Mouse (Mus musculus) retina, adult 2 months (tissue): ENCODE results near the gene Sgca.
A peak's percentile ranks its signal among the peaks of the same experiment; 100 is the strongest.

Source experiments
- DNase-seq: peaks from one replicate; pipeline ENCODE4 v3.0.0-alpha.2; 2012; ENCODE audit warnings: low read depth, low spot score

Gene Sgca

DNA sequence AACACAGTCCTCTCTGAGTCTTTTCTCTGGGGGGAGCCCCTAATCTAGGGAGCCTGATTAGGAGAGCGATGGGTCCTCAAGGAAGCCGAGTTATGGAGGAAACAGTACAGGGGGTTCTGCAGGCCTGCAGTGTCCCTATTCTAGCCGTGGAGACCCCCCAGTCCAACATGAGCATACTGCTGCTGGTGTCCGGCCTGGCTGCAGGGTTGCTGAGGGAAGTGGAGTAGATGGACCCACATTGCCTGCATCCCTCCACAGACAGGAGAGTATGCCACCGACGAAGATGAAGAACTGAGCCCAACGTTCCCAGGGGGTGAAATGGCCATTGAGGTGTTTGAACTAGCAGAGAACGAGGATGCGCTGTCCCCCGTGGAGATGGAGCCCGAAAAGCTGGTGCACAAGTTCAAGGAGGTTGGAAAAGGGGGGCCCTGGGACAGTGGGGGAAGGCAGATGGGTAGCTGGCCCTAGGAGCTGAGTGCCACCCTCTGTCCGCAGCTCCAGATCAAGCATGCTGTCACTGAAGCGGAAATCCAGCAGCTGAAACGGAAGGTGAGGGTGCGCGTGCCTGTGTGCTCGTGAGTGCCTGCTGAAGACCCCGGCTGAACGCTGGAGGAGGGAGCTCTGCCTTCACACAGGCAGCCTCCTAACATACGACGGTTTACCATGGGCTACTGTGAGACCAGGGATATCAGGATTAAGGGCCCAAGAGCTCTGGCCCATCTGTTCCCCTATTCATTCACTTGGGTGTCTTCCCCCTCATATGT lies 25.6 kb upstream of the Sgca start:
- no peak for DNase-seq

DNA sequence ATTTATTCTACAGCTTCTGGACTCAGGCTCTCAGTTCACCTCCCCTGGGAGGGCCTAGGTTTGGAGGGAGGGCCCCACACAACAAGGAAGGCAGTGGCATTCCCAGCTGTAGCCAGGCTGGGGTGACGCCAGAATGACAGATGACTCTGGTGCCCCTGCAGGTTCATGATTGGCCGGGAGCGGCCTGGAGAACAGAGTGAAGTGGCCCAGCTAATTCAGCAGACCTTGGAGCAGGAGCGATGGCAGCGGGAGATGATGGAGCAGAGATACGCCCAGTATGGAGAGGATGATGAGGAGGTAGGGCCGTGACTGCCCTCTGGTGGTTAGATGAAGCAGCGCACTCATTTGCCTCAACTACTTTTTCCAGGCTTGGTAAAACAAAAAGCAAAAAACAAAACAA lies 24.9 kb upstream of the Sgca start:
- no peak for DNase-seq

DNA sequence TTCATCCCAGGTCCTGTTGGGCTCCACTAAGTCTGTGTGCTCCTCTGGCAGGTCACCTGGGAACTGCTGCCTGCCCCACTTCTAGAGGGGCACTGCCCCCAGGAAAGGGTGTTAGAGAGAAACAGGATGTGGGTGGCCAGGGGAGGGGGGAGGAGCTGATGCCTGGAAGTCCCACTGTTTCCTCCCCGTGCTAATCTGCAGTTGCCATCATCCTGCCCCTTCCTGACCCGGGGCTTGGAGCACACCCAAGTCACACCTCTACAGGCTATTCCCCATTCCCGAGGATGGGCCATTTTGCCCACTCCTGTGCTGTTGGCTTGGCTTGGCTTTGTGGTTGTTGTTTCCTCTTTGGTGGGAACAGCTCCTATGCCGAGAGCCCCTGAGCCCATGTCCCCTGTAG lies 24.4 kb upstream of the Sgca start:
- no peak for DNase-seq

DNA sequence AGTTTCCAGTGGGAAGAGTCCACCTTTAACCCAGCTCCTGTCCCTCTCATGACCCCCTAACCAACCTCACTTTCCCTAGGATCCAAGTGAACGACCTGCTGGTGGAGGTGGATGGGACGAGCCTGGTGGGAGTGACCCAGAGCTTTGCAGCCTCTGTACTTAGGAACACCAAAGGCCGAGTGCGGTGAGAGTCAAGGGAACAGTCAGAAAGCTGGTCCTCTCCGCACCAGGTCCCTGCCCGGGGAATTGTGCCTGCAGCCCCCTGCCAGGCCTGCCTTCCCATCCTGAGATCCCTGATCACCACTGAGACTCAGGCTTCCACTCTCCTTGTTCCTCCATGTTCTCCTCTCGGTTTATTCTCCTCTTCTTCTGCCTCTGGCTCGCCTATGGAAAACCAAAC lies 24.0 kb upstream of the Sgca start:
- DNase-seq: no peak

DNA sequence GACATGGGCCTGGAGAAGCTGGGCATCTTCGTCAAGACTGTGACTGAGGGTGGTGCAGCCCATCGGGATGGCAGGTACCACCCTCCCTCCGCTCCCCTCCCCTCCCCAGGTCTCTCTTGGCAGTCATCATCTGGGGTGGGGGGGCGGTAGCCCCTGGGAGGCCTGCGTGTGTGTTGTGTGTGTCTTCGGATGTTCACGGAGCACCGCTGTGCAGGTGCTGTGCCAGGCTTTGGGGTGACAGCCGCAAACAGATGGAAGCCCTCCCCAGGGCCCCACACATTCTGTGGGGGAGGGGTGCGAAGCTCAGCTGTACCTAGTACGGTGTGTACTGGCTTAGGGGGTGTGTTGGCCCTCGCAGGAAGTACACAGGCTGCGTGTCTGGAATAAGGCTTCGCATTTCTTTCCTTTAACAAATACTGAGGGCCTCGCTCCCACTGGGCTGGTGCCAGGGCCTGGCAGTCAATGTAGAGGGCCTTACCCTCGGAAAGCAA lies 22.0 kb upstream of the Sgca start:
- DNase-seq: no peak

DNA sequence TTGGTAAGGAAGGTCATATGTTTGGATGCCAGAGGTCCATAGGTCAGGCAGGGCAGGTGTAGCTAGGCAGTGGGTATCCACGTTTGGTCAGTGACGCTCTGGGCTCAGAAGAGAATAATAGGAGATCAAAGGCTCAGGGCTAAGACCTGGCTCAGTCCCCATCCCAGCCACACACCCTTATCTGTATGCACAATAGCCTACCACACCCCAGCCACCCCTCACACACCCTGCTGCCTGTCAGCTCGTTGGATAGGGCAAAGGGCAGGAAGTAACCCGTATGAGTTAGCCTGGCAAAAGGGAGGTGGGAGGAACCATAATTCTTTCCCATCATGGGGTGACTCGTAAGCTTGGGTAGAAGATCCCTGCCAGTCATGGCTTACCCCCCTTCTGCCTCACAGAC lies 21.5 kb upstream of the Sgca start:
- DNase-seq: no peak

DNA sequence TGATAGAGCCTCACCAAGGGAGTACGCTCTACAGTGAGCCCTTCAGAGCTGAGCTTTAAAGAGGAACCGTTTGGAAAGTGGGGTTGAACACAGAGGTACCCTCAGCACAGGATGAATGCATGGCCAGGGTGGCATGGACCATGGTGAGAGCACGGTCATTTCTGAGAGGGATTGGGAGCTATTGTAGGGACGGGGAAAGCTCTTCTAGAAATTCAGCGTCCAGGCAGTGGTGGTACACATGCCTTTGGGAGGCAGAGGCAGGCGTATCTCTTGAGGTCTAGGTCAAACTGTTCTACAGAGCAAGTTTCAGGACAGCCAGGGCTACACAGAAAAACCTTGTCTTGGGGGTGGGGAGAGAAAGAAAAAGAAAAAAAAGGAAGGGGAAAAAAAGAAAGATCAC lies 20.9 kb upstream of the Sgca start:
- DNase-seq: no peak

DNA sequence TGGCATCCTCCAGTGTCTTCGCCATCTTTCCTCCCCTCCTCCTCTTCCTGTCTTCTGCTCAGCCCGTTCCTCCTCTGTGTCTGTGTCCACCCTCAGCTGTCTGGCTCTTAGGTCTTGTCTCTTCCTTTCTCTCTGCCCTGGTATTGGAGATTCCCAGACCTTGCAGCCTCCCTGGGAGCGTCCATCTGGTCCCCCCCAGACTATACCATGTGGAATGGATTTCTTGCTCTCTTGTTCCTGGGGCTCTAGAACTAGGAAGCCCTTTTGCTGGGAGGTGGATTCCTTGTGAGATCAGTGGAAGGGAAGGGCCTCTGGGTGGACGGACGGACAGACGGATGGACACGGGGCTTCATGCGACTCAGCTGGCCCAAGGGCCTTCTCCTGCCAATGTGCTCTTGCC lies 20.0 kb upstream of the Sgca start:
- no peak for DNase-seq

DNA sequence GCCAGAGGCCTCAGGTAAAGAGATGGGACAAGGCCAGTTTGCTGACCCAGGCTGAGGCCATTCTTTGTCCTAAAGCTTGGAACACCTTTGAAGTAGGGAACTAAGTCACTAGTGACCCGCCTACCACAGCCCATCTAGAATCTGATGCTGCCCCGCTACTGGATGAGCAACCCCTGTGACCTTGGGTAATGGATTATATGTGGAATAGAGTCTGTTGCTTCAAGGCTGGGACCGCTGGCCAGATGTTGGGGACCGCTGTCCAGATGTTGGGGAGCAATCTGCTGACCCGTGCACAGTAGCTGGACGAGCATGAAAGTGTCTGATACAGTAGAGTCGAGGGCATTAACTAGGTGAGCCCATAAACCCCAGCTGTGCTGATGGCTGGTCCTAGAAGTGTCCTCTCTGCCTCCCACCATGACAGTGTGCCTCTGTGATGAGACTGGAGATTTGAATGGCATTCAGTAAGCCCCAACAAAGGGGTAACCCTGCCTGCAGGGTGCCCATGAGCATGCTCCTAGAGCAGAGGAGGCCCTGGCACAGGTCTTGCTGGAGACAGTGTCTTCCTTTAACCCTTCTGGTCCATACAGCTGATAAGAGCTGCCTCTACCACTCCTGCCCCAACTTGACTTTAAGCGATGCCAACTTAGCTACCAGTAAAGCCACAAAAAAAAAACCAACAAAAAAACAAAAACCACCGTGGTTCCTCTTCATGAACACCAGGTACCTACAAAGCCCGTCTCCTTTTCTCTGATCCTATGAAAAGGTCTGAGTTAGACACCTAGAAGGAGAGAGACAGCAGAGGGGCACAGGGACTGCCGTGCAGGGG lies 19.0 kb upstream of the Sgca start:
- no peak for DNase-seq

DNA sequence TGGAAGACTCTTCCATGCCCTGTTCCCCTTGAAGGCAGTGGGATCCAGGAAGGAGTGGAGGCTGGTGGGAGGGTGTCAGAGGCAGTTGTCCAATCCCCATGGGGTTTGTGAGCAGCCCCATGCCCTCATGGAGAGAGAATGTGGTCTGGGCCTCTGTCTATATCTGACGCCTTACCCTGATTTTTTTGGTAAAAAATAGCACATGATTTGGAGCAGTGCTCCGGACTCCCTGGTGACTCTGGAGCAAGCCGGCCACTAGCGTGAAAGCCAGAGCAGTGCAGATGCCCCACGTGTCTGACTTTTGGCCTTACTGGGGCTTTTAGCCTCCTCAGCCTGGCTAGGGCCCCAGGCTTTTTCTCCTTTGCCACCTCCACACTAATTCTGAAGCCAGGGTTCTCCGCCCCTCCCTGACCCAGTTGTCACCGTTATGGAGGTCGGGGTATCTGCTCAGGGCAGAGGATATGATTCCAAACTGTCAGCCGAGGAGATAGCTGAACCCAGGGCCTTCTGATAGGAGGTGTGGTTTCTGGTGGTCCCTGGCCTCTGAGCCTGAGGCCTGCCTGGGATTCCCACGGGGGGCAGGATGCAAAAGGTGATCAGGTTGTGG lies 18.2 kb upstream of the Sgca start:
- no peak for DNase-seq

DNA sequence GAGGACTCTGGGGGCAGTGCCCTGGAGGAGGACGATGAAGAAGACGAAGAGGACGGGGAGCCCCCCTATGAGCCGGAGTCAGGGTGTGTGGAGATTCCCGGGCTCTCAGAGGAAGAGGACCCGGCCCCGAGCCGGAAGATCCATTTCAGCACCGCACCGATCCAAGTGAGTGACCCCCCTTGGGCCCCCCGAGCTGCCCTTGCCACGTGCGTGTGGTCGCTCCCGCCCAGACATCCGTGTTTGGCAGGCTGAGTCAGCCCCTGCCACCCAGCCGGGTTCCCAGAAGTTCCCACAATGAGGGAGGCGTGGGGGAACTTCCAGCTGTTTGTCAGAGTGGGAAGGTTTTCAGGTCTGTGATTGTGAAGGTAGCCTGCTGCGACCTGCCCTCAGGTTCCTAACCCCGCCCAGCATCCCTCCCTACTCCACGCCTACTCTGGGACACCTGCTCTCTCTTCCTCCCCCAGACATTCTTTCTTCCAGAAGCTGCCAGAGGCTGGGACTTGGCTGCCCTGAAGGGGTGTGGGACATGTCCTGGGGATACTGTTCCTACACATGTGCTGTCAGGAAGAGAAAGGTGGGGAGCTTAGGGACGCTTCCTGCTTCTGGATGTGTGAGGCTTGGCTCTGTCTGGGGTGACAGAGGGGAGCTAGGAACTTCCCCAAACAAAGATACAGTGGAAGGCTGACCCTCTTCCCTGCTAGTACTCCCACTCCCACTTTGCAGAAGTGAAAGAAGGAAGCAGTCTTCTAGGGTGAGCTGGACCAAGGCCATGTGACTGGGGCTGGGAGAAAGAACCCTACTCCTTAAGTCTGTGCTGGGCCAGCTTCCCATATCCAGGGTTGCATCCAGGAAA lies 16.9 kb upstream of the Sgca start:
- no peak for DNase-seq

DNA sequence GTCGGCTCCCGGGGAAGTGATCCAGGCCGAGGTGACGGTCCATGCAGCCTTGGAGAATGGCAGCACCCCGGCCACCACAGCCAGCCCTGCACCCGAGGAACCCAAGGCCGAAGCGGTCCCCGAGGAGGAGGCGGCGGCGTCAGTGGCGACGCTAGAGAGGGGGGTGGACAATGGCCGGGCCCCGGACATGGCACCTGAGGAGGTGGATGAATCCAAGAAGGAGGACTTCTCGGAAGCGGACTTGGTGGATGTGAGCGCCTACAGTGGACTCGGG lies 16.3 kb upstream of the Sgca start:
- DNase-seq: no peak

DNA sequence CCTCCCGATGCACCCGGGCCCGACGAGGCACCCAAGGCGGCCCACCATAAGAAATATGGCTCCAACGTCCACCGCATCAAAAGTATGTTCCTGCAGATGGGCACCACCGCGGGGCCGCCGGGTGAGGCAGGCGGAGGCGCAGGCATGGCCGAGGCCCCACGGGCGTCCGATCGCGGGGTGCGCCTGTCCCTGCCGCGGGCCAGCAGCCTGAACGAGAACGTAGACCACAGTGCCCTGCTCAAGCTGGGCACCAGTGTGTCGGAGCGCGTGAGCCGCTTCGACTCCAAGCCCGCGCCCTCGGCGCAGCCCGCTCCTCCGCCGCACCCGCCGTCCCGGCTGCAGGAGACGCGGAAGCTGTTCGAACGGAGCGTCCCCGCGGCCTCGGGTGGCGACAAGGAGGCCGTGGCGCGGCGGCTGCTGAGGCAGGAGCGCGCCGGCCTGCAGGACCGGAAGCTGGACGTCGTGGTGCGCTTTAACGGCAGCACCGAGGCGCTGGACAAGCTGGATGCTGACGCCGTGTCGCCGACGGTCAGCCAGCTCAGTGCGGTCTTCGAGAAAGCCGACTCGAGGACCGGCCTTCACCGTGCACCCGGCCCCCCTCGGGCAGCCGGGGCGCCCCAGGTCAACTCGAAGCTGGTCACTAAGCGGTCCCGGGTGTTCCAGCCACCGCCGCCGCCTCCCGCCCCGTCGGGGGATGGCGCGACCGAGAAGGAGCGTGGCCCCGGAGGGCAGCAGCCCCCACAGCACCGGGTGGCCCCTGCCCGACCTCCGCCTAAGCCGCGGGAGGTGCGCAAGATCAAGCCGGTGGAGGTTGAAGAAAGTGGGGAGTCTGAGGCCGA lies 15.7 kb upstream of the Sgca start:
- no peak for DNase-seq

DNA sequence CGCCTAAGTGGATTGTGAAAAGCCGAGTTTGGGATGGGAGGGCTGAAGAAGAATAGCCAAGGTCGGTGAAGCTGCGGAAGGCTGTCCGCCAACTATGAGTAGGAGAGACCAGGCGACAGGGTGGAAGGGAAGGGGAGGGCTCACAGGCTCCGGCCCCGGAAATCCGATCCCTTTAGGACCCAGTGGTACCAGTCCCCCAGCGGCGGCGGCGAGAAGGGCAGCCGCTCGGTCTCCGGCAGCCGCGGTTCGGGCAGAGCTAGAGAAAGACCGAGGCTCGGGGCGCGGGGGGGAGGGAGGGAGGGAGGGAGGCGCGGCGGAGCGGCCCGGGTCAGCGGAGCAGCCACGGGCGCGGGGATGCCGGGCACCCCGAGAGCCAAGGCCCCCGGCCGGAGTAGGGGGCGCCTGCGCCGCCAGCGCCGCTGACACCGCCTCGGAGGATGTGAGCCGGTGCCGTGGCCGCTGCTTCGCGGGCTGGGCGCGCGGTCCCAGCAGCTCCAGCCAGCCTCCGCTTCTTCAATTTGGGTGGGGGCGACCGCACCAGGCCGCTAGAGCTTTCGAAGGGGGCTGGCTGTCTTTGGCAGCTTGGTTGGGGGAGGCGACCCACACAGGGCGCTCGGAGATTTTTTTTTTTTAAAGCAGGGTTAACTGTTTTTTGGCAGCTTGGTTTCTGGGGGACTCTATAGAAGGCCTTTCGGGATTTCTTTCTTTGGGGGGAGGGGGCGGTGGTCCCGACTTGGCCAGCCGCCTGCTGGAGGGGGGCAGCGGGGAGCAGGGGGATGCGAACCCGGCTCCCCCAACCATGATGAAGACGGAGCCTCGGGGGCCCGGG lies 14.8 kb upstream of the Sgca start, which contains the start of gene Ppp1r9b:
TSS of gene Ppp1r9b (plus strand) at position 287 of the 829 bp plus-strand sequence.
- peak; percentile 74 for DNase-seq

DNA sequence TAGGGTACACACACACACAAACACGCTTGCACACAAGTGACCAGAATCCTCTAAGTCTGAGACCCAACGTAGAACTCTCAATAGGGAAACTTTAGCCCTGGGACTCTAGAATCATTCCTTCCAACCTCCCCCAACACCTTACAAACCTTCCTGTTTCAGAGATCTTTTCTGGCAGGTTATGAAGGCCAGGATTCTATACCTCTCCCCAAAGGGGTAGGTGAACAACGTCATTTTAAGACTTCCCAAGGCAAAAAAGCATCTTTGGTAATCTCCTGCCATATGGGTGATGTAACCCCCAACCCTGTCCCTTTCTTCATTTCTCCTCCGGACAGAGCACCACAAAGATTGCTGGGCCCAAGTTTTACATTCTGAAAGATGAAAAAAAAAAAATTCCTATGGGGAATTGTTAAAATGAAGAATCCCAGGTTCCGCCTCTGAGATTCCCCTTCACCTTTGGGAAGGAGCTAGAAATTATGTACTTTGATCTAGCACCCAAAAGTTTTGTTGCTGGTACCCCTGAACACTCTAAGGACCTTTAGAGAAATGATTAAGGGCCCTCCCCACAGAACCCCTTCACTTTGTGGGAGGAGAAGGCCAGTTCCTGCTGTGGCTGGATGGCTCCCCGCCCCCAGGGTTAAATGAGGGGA lies 14.1 kb upstream of the Sgca start:
- no peak for DNase-seq

DNA sequence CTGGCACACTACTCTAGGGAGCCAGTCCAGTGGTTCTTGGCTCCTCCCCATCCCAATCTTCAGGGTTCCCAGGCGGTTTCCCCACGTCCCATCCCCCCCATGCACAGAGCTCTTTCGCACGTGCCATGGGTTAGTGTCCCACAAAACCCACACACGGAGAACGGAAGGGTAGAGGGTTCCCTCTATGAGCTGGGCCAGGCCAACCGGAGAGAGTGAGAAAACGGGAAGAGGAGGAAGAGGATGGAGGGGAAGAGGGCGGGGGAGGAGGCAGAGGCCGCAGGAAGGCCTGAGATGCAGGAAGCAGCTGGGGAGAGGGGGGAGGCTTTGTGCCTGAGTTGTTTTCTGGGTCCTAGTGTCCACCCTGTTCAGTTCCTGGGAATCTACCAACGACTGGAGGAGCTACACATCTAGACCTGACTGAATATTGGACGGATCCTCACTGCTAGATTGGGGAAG lies 13.5 kb upstream of the Sgca start:
- peak; percentile 86 for DNase-seq

DNA sequence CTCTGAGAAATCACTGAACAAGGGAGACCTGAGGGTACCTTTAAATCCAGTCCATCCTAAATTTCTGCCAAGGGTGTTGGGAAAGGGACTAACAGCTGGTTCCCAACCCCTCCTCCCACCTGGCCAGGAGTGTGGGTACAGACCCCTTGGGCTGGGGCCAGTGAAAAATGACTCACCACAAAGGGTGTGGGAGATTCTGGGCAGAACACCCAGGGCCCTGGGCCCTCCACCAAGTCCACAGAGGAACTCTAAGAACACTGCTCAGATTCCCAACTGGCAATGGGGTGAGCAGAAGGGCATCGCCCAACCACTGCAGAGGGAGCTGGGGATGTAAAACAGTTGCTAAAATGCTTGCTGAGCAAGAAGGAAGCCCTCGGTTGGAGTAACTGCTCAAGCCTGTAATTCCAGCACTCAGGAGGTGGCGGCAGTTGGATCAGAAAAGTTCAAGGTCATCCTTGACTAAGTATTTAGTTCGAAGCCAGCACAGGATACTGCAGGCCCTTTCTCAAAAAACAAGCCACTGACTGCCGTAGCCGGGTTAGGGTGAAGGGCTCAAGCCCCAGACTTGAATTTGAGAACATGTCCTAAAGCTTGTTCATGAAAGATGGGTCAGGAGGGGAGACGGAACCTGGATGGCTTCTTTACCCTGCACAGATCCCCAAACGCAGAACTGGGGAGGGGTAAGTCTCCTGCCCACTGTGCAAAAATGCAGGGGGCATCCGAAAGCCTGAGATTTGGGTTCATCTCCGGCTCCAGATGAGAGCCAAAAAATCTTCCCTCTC lies 12.8 kb upstream of the Sgca start:
- no peak for DNase-seq

DNA sequence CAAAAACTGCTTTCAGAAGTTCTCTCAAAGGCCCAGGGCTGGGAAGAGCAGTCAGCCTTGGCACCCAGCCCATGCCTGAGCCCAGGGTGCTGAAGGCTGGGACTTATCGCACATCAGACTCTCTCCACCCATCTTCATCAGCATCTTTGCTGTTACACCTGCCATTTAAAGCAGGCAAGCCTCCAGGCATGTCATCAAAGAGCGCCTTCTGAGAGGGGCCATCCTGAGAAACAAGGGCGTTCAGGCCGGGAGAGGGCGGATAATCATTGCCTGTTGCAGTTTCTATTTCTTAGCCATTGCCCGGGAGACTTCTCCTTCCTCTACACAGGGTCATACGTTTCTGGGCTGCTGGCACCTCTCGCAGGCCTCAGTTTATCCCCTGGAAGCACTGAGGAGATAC lies 11.7 kb upstream of the Sgca start:
- DNase-seq: no peak

DNA sequence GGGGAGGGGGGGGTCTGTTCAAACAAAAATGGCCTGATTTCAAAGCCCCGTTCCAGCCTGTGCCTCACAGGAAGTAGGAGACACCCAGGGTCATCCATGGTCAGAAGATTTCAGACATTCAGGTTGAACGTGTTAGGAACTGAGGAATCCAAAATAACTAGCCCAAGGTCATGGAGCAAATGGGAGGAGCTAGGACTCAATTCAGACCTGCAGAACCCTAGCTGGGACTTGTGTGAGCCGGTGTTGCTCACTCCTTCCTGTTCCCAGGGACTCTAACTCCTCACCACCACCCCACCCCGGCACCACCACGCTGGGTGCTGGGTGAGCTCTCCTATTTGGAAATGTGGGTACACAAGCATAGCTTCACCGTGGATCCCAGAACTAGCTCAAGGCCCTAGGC lies 11.2 kb upstream of the Sgca start:
- no peak for DNase-seq
